Mouse (Mus musculus) thymus, adult 2 months (tissue): ENCODE data around the gene Dop1b.

ENCODE experiments used
- CTCF ChIP-seq: fragments of 200-500 bp; IDR thresholded peaks from 2 replicates; pipeline ENCODE4 v1.5.1; 2012; ENCODE audit warnings: mild to moderate bottlenecking, control low read depth, low read length, moderate library complexity, borderline replicate concordance; ENCODE audit not compliant: control insufficient read depth, poor library complexity, insufficient read depth; ENCODE audit errors: extremely low read depth
- POLR2A ChIP-seq: fragments of 200-500 bp; IDR thresholded peaks from 2 replicates; pipeline ENCODE4 v1.6.1; 2012; ENCODE audit warnings: mild to moderate bottlenecking, low read length, control low read depth, moderate library complexity; ENCODE audit not compliant: control insufficient read depth, poor library complexity, insufficient read depth; ENCODE audit errors: extremely low read depth

DNA sequence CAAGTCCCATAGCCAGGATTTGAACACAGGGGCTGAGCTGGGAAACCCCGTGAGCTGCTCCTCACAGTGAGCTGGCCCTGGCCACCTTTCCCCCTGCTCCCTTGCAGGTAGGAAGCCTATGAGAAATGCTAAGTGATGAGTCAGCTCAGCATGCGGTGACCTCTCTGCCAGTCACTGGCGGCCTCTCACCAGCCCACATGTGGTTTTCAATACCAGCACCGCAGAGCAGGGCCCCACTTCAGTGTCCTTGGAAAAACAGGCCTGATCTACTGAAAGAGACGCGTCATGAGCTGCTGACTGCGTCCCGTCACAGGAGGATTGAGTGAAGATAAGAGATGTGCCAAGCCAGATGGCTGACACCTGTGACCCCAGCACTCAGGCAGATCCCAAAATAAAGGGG, 34.7 kb downstream of the Dop1b start:
- no peak for TF ChIP-seq POLR2A
- TF ChIP-seq CTCF: no peak
